Mouse (Mus musculus): ENCODE data around the gene Mex3d. TPM values are rescaled to one million over a fixed set of nuclear protein-coding genes. Genes with fewer than 3 reads are reported as not detected.
A peak's percentile ranks its signal among the peaks of the same experiment; 100 is the strongest.

The Mex3d gene
- polyA plus RNA-seq, 1 experiment from 2014 or later: 6.3 TPM

- ATAC-seq (ENCODE audit: insufficient number of reproducible peaks, insufficient read depth, low FRiP score, low read depth): no peak
- no peaks in the 10 kb centered on the region for H3K27me3 ChIP-seq (ENCODE audit: control insufficient read depth, insufficient read depth, low read length)
- no peak overlapping the region for H3K27ac ChIP-seq (replicated peaks in 1 of 2; ENCODE audit: control insufficient read depth in 1 of 2, insufficient read depth in 1 of 2, low read depth in 2 of 2, low read length in 2 of 2)
- no peak overlapping the region for H3K4me2 ChIP-seq (ENCODE audit: low read length)
- H3K4me3 ChIP-seq (ENCODE audit: control insufficient read depth in 1 of 2, insufficient read depth in 1 of 2, low read depth in 1 of 2, low read length in 2 of 2): no peak overlapping the region
- 96% methylated on average over 35 of the region's 35 CpGs for WGBS
- H3K4me1 ChIP-seq (ENCODE audit: control insufficient read depth in 2 of 2, insufficient read depth in 2 of 2, low read length in 2 of 2): peaks cover 12 to 15% of the 10 kb centered on the region in 2 experiments
- H3K9me3 ChIP-seq (ENCODE audit: control insufficient read depth, low read length): no peaks in the 10 kb centered on the region
- peaks cover 59% of the 10 kb centered on the region for H3K36me3 ChIP-seq (ENCODE audit: control insufficient read depth, insufficient read depth, low read length)
- no peak overlapping the region for H3K9ac ChIP-seq (ENCODE audit: low read length)
Measured at GRCm38 (mm10) chr10:80395025-80395627, 7.7 kb upstream of the Mex3d start.

- no peak overlapping the region for H3K9ac ChIP-seq (ENCODE audit: low read length)
- no peak overlapping the region for H3K4me3 ChIP-seq (ENCODE audit: control insufficient read depth in 1 of 2, insufficient read depth in 1 of 2, low read depth in 1 of 2, low read length in 2 of 2)
- 88% methylated on average over 4 of the region's 5 CpGs for WGBS
- H3K27me3 ChIP-seq (ENCODE audit: control insufficient read depth, insufficient read depth, low read length): no peaks in the 10 kb centered on the region
- H3K9me3 ChIP-seq (ENCODE audit: control insufficient read depth, low read length): no peaks in the 10 kb centered on the region
- ATAC-seq (ENCODE audit: insufficient number of reproducible peaks, insufficient read depth, low FRiP score, low read depth): no peak
- H3K4me2 ChIP-seq (ENCODE audit: low read length): no peak overlapping the region
- H3K27ac ChIP-seq (replicated peaks in 1 of 2; ENCODE audit: control insufficient read depth in 1 of 2, insufficient read depth in 1 of 2, low read depth in 2 of 2, low read length in 2 of 2): no peak overlapping the region
- peaks cover 59% of the 10 kb centered on the region for H3K36me3 ChIP-seq (ENCODE audit: control insufficient read depth, insufficient read depth, low read length)
- H3K4me1 ChIP-seq (ENCODE audit: control insufficient read depth in 2 of 2, insufficient read depth in 2 of 2, low read length in 2 of 2): peaks cover 13 to 18% of the 10 kb centered on the region in 2 experiments
Measured at GRCm38 (mm10) chr10:80392687-80393086, 5.2 kb upstream of the Mex3d start.

GRCm38 (mm10) chr10:80390697-80391096 lies 3.2 kb upstream of the Mex3d start:
- Histone ChIP-seq H3K27ac (replicated peaks in 1 of 2; ENCODE audit: control insufficient read depth in 1 of 2, insufficient read depth in 1 of 2, low read depth in 2 of 2, low read length in 2 of 2) (no peak overlapping the region), H3K4me1 (ENCODE audit: control insufficient read depth in 2 of 2, insufficient read depth in 2 of 2, low read length in 2 of 2) (peaks cover 7 to 8% of the 10 kb centered on the region in 2 experiments), H3K9ac (ENCODE audit: low read length) (no peak overlapping the region), H3K36me3 (ENCODE audit: control insufficient read depth, insufficient read depth, low read length) (peaks cover 54% of the 10 kb centered on the region), H3K4me2 (ENCODE audit: low read length) (no peak overlapping the region), H3K4me3 (ENCODE audit: control insufficient read depth in 1 of 2, insufficient read depth in 1 of 2, low read depth in 1 of 2, low read length in 2 of 2) (no peak overlapping the region), H3K9me3 (ENCODE audit: control insufficient read depth, low read length) (no peaks in the 10 kb centered on the region), H3K27me3 (ENCODE audit: control insufficient read depth, insufficient read depth, low read length) (no peaks in the 10 kb centered on the region)
- no peak for ATAC-seq (ENCODE audit: insufficient number of reproducible peaks, insufficient read depth, low FRiP score, low read depth)
- WGBS: 82% methylated on average over 9 of the region's 9 CpGs

DNA sequence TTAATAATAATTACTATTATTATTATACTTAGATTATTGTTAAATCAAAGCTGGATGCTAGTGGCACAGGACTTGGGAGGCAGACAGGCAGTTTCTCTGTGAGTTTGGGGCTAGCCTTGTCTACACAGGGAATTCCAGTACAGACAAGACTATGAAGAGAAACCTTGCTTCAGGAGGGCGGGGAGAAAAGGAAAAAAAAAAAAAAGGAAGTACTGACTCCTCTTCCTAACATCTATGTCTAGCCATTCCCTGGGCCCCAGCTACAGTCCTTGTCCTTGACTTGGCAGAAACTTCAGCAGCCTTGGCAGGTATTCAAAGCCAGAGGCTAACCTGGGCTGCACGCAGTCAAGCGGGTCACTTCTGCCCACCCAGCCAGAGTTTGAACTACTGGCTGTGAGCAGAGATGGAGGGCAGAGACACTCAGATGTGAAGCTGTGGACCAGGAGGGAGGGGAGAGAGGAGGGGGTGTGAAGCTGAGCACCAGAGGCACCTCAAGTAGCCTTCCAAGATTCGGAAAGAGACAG lies 1.8 kb upstream of the Mex3d start:
- no peak overlapping the region for H3K4me2 ChIP-seq (ENCODE audit: low read length)
- no peaks in the 10 kb centered on the region for H3K27me3 ChIP-seq (ENCODE audit: control insufficient read depth, insufficient read depth, low read length)
- ATAC-seq (ENCODE audit: insufficient number of reproducible peaks, insufficient read depth, low FRiP score, low read depth): no peak
- peaks cover 47% of the 10 kb centered on the region for H3K36me3 ChIP-seq (ENCODE audit: control insufficient read depth, insufficient read depth, low read length)
- WGBS: 73% methylated on average over 4 of the region's 4 CpGs
- no peak overlapping the region for H3K4me3 ChIP-seq (ENCODE audit: control insufficient read depth in 1 of 2, insufficient read depth in 1 of 2, low read depth in 1 of 2, low read length in 2 of 2)
- no peaks in the 10 kb centered on the region for H3K9me3 ChIP-seq (ENCODE audit: control insufficient read depth, low read length)
- H3K4me1 ChIP-seq (ENCODE audit: control insufficient read depth in 2 of 2, insufficient read depth in 2 of 2, low read length in 2 of 2): peaks cover 20 to 21% of the 10 kb centered on the region in 2 experiments
- H3K27ac ChIP-seq (replicated peaks in 1 of 2; ENCODE audit: control insufficient read depth in 1 of 2, insufficient read depth in 1 of 2, low read depth in 2 of 2, low read length in 2 of 2): no peak overlapping the region
- no peak overlapping the region for H3K9ac ChIP-seq (ENCODE audit: low read length)

- WGBS: 46% methylated on average over 2 of the region's 2 CpGs
- H3K27me3 ChIP-seq (ENCODE audit: control insufficient read depth, insufficient read depth, low read length): no peaks in the 10 kb centered on the region
- H3K9me3 ChIP-seq (ENCODE audit: control insufficient read depth, low read length): no peaks in the 10 kb centered on the region
- no peak overlapping the region for H3K27ac ChIP-seq (replicated peaks in 1 of 2; ENCODE audit: control insufficient read depth in 1 of 2, insufficient read depth in 1 of 2, low read depth in 2 of 2, low read length in 2 of 2)
- no peak overlapping the region for H3K4me3 ChIP-seq (ENCODE audit: control insufficient read depth in 1 of 2, insufficient read depth in 1 of 2, low read depth in 1 of 2, low read length in 2 of 2)
- ATAC-seq (ENCODE audit: insufficient number of reproducible peaks, insufficient read depth, low FRiP score, low read depth): no peak
- peak overlapping the region; percentile 96; the same call in 1 of the 2 replicates for H3K4me2 ChIP-seq (ENCODE audit: low read length)
- H3K36me3 ChIP-seq (ENCODE audit: control insufficient read depth, insufficient read depth, low read length): peaks cover 47% of the 10 kb centered on the region
- H3K9ac ChIP-seq (ENCODE audit: low read length): no peak overlapping the region; the same call in 1 of the 2 replicates
- H3K4me1 ChIP-seq (ENCODE audit: control insufficient read depth in 2 of 2, insufficient read depth in 2 of 2, low read length in 2 of 2): peaks cover 23 to 26% of the 10 kb centered on the region in 2 experiments
Measured at GRCm38 (mm10) chr10:80388731-80389130, 1.3 kb upstream of the Mex3d start.

GRCm38 (mm10) chr10:80386735-80387471 lies 556 bp downstream of the Mex3d start:
- WGBS: under 1% methylated on average over 89 of the region's 94 CpGs

GRCm38 (mm10) chr10:80385811-80386734 lies 1.4 kb downstream of the Mex3d start:
- peaks cover 23 to 30% of the 10 kb centered on the region in 2 experiments for H3K4me1 ChIP-seq (ENCODE audit: control insufficient read depth in 2 of 2, insufficient read depth in 2 of 2, low read length in 2 of 2)
- peak overlapping the region; percentile 85 to 89 for H3K27ac ChIP-seq (replicated peaks in 1 of 2; ENCODE audit: control insufficient read depth in 1 of 2, insufficient read depth in 1 of 2, low read depth in 2 of 2, low read length in 2 of 2)
- peak overlapping the region; percentile 63 to 86 for H3K4me3 ChIP-seq (ENCODE audit: control insufficient read depth in 1 of 2, insufficient read depth in 1 of 2, low read depth in 1 of 2, low read length in 2 of 2)
- peak overlapping the region; percentile 96 for H3K4me2 ChIP-seq (ENCODE audit: low read length)
- H3K9me3 ChIP-seq (ENCODE audit: control insufficient read depth, low read length): no peaks in the 10 kb centered on the region
- 2% methylated on average over 34 of the region's 34 CpGs for WGBS
- peaks cover 47% of the 10 kb centered on the region for H3K36me3 ChIP-seq (ENCODE audit: control insufficient read depth, insufficient read depth, low read length)
- no peaks in the 10 kb centered on the region for H3K27me3 ChIP-seq (ENCODE audit: control insufficient read depth, insufficient read depth, low read length)
- H3K9ac ChIP-seq (ENCODE audit: low read length): peak overlapping the region; percentile 96
- peak; percentile 49 for ATAC-seq (ENCODE audit: insufficient number of reproducible peaks, insufficient read depth, low FRiP score, low read depth)

More at GRCm38 (mm10) chr10:80386735-80387471, 556 bp downstream of the Mex3d start:
- Histone ChIP-seq H3K36me3 (ENCODE audit: control insufficient read depth, insufficient read depth, low read length) (peaks cover 47% of the 10 kb centered on the region), H3K4me1 (ENCODE audit: control insufficient read depth in 2 of 2, insufficient read depth in 2 of 2, low read length in 2 of 2) (peaks cover 23 to 30% of the 10 kb centered on the region in 2 experiments), H3K27me3 (ENCODE audit: control insufficient read depth, insufficient read depth, low read length) (no peaks in the 10 kb centered on the region), H3K9ac (ENCODE audit: low read length) (peak overlapping the region; percentile 96), H3K9me3 (ENCODE audit: control insufficient read depth, low read length) (no peaks in the 10 kb centered on the region), H3K4me2 (ENCODE audit: low read length) (peak overlapping the region; percentile 96), H3K27ac (replicated peaks in 1 of 2; ENCODE audit: control insufficient read depth in 1 of 2, insufficient read depth in 1 of 2, low read depth in 2 of 2, low read length in 2 of 2) (peak overlapping the region; percentile 85 to 89), H3K4me3 (ENCODE audit: control insufficient read depth in 1 of 2, insufficient read depth in 1 of 2, low read depth in 1 of 2, low read length in 2 of 2) (peak overlapping the region; percentile 63 to 86)
- peak; percentile 0; the same call in 1 of the 2 replicates for ATAC-seq (ENCODE audit: insufficient number of reproducible peaks, insufficient read depth, low FRiP score, low read depth)

Data from heart, embryonic 14.5 days (tissue).